In the genomic region with DNA sequence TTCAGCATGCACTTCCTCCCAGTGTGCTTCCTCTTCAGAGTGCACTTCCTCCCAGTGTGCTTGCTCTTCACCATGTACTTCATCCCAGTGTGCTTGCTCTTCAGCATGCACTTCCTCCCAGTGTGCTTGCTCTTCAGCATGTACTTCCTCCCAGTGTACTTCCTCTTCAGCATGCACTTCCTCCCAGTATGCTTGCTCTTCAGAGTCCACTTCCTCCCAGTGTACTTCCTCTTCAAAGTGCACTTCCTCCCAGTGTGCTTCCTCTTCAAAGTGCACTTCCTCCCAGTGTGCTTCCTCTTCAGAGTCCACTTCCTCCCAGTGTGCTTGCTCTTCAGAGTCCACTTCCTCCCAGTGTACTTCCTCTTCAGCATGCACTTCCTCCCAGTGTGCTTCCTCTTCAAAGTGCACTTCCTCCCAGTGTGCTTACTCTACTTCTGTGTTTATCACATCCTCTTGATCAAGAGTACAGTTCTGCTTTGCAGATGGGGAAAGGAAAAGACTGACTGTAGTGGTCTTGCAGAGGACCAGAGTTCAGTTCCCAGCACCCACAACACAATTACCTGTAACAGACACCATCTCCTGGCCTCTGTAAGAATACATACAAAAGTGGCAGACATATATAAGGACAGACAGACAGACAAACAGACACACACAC, we compare ENCODE assay signal across 20 mouse cellular contexts. TPM values are rescaled to one million over a fixed set of nuclear protein-coding genes. Genes with fewer than 3 reads are reported as not detected.
"Had no signal": no experiment of that assay in that cellular context is flagged by ENCODE, and none has a peak within 500 bp of the region (broad histone marks: within the 10 kb centered on the region; RNA-seq: fewer than 3 reads in every experiment).

No protein-coding gene starts in this region.

RNA-seq across cellular contexts. Expression of gene Gm28778, which starts 31.8 kb away (rescaled TPM):
- total RNA-seq: heart, adult 2 months; heart, postnatal 36 days; hematopoietic stem cell, adult 5-6 weeks; hindbrain, postnatal 0 days; left cerebral cortex, postnatal 10 days; left cerebral cortex, postnatal 4 days; liver, adult 2 months had no signal
- polyA plus RNA-seq: heart, embryonic 11.5 days; heart, embryonic 13.5 days; heart, postnatal 0 days; hindbrain, embryonic 11.5 days; hindbrain, embryonic 13.5 days; hindbrain, embryonic 15.5 days; hindbrain, postnatal 0 days; intestine, embryonic 14.5 days; intestine, embryonic 16.5 days; kidney, embryonic 15.5 days; kidney, postnatal 0 days; limb, embryonic 11.5 days; limb, embryonic 13.5 days; limb, embryonic 15.5 days had no signal
